Mouse (Mus musculus): Measurements from ENCODE around the gene H2al1o.
"Not testable (repeated sequence)": the region's sequence is repeated elsewhere in the genome, so short reads cannot be mapped to it uniquely, and the experiment has no call there.

The H2al1o gene

DNA sequence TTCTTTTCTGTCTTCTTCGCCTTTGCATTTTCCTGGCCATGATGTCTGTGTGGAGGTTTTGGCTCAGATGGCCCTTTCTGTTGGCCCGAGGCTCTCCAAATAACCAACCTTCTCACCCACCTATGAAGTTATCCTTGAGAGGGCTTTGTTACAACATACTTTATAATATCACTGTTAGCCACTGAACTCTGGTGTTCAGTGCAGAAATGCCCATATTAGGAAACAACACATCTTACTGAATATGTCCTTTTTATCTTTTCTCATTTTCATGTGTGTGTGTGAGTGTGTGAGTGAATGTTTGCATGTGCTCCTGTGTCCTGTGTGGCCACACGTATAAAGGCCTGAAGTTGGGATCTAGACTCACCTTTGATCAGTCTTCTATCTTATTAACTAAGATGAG lies at the start of gene H2al1o:
Gene H2al1o, minus strand, starts transcription at position 101 of the 400 bp plus-strand sequence.
- not testable (repeated sequence) for DNase-seq (ENCODE audit: low spot score)

GRCm38 (mm10) chrX:9598036-9598435 lies 25.8 kb upstream of the H2al1o start:
- DNase-seq (ENCODE audit: low spot score), result not testable (repeated sequence)

GRCm38 (mm10) chrX:9536881-9537280 lies 35.3 kb downstream of the H2al1o start:
- DNase-seq (ENCODE audit: low spot score), result no peak

Data from testis, postnatal 14 days (tissue).